Mouse (Mus musculus): ENCODE measurements around the gene Sdhaf1. TPM values are rescaled to one million over a fixed set of nuclear protein-coding genes. Genes with fewer than 3 reads are reported as not detected.

Sdhaf1 gene
- polyA plus RNA-seq, 1 experiment from 2014 or later, result 26.5 TPM

DNA sequence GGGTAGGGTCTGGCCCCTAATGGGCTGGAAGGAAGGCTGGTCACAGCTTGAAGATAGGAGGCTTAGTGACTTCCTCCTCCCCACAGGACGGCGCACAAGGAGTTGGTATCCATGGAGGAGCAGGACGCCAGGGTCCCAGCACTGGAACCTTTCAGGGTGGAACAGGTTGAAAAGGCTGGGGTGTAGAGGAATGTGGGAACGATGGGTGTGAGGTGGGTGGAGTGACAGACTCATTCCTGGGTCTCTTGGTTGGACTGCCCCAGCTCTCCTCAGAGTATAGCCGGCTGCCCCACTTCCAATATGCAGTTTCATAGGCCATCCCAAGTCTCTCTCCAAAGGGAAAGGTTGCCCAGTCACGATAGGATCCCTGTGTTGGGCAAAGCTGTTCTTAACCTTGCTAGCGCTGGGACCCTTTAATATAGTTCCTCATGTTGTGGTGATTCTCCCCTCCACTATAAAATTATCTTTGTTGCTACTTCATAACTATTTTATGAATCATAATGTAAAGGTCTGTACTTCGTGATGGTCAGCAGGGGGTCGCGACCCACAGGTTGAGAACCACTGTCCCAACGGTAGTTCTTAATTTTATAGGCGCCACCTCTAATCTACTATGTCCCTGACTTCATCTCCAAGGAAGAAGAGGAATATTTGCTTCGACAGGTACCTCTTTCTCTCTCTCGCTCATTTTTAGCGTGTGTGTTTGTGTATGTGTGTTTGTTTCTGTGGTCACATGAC is 14.1 kb downstream of the Sdhaf1 start:
- Histone ChIP-seq H3K27ac (ENCODE audit: low read depth, low read length) (no peak overlapping the region), H3K36me3 (ENCODE audit: control insufficient read depth, insufficient read depth, low read length) (peaks cover 6% of the 10 kb centered on the region)
- WGBS, result 68% methylated on average over 15 of the region's 15 CpGs

DNA sequence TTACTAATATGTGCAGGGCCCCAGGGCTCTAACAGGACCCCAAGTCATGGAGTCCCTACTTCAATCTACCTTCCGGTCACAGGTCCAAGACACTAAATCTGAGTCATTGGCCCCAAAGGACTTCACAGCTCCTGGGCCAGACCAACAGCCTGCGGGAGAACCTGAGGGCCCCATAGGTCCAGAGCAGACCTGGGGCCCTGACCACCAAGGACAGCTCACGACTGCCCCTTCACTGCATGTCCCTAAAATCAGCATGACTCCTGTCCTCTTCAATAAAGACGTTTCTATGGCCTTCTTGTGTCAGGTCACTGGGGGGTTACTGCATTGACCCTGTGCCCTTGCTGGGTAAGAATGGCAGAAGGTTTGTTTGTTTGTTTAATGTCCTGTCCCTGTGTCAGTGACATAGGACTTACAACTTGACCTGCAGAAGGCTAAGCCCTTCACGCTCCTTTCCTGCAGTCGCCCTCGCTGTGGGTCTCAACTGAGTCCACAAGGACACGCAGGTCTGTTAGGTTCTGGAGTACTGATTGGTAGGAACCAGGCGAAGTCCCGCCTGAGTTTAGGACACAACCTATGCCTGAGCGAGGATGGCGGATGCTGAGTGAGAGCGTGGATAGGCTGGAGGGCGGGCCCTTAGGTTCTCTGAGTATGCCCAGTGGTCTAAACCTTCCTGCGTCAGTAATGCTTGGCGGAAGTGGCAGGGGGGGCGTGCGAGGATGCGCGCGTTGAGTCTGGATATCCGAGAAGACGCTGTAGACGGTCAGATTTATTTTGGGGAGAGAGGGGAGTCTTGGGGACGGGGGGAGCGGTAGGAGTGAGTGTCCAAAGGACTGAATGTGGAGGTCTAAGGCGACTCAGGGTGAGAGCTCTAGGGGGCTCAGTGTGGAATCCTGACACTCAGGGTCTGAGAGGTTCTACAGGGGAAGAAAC is 15.4 kb downstream of the Sdhaf1 start, which contains the start of gene Alkbh6:
Alkbh6 (plus strand) TSS at position 642 of the 930 bp plus-strand sequence.
- Histone ChIP-seq H3K27ac (ENCODE audit: low read depth, low read length) (peak within 1 kb of the TSS; percentile 49; the same call in 1 of the 2 replicates), H3K4me2 (ENCODE audit: low read depth) (peak within 1 kb of the TSS; percentile 90), H3K4me3 (ENCODE audit: low read depth, low read length) (peak within 1 kb of the TSS; percentile 70), H3K9me3 (ENCODE audit: control insufficient read depth, low read length) (no peaks in the 10 kb centered on the region), H3K4me1 (ENCODE audit: control insufficient read depth, insufficient read depth, low read length) (peaks cover 12% of the 10 kb centered on the region), H3K27me3 (ENCODE audit: control insufficient read depth, insufficient read depth, low read length) (no peaks in the 10 kb centered on the region), H3K9ac (ENCODE audit: low read length) (peak within 1 kb of the TSS; percentile 65), H3K36me3 (ENCODE audit: control insufficient read depth, insufficient read depth, low read length) (peaks cover 12% of the 10 kb centered on the region)
- peak; percentile 99 for ATAC-seq (ENCODE audit: insufficient read depth, low FRiP score, low TSS enrichment)
- whole genome bisulfite sequencing, result 3% methylated on average over 27 of the region's 27 CpGs
- DNase-seq (ENCODE audit: low spot score), result peak; percentile 93

More for the DNA sequence above, 14.1 kb downstream of the Sdhaf1 start:
- DNase-seq (ENCODE audit: low spot score) (no peak), ATAC-seq (ENCODE audit: insufficient read depth, low FRiP score, low TSS enrichment) (no peak)
- Histone ChIP-seq H3K27me3 (ENCODE audit: control insufficient read depth, insufficient read depth, low read length) (no peaks in the 10 kb centered on the region), H3K4me3 (ENCODE audit: low read depth, low read length) (peak overlapping the region; percentile 70), H3K4me1 (ENCODE audit: control insufficient read depth, insufficient read depth, low read length) (peaks cover 13% of the 10 kb centered on the region), H3K9ac (ENCODE audit: low read length) (peak overlapping the region; percentile 65), H3K9me3 (ENCODE audit: control insufficient read depth, low read length) (no peaks in the 10 kb centered on the region), H3K4me2 (ENCODE audit: low read depth) (peak overlapping the region; percentile 90)

- Histone ChIP-seq H3K4me3 (ENCODE audit: low read depth, low read length) (no peak overlapping the region), H3K9me3 (ENCODE audit: control insufficient read depth, low read length) (no peaks in the 10 kb centered on the region), H3K9ac (ENCODE audit: low read length) (no peak overlapping the region), H3K36me3 (ENCODE audit: control insufficient read depth, insufficient read depth, low read length) (peaks cover 28% of the 10 kb centered on the region), H3K27me3 (ENCODE audit: control insufficient read depth, insufficient read depth, low read length) (no peaks in the 10 kb centered on the region), H3K4me2 (ENCODE audit: low read depth) (no peak overlapping the region), H3K4me1 (ENCODE audit: control insufficient read depth, insufficient read depth, low read length) (peaks cover 12% of the 10 kb centered on the region), H3K27ac (ENCODE audit: low read depth, low read length) (no peak overlapping the region)
- WGBS, result 89% methylated on average over 16 of the region's 16 CpGs
- DNase-seq (ENCODE audit: low spot score) (no peak), ATAC-seq (ENCODE audit: insufficient read depth, low FRiP score, low TSS enrichment) (no peak)
Measured at GRCm38 (mm10) chr7:30306083-30306779, 17.5 kb downstream of the Sdhaf1 start.

GRCm38 (mm10) chr7:30300914-30301313 is 22.8 kb downstream of the Sdhaf1 start:
- Histone ChIP-seq H3K9ac (ENCODE audit: low read length) (no peak overlapping the region), H3K4me3 (ENCODE audit: low read depth, low read length) (no peak overlapping the region), H3K9me3 (ENCODE audit: control insufficient read depth, low read length) (no peaks in the 10 kb centered on the region), H3K4me1 (ENCODE audit: control insufficient read depth, insufficient read depth, low read length) (no peaks in the 10 kb centered on the region), H3K4me2 (ENCODE audit: low read depth) (no peak overlapping the region), H3K27ac (ENCODE audit: low read depth, low read length) (no peak overlapping the region), H3K36me3 (ENCODE audit: control insufficient read depth, insufficient read depth, low read length) (peaks cover 40% of the 10 kb centered on the region), H3K27me3 (ENCODE audit: control insufficient read depth, insufficient read depth, low read length) (no peaks in the 10 kb centered on the region)
- ATAC-seq (ENCODE audit: insufficient read depth, low FRiP score, low TSS enrichment), result no peak; the same call in 1 of the 2 replicates
- no peak for DNase-seq (ENCODE audit: low spot score)
- 52% methylated on average over 3 of the region's 3 CpGs for WGBS

DNA sequence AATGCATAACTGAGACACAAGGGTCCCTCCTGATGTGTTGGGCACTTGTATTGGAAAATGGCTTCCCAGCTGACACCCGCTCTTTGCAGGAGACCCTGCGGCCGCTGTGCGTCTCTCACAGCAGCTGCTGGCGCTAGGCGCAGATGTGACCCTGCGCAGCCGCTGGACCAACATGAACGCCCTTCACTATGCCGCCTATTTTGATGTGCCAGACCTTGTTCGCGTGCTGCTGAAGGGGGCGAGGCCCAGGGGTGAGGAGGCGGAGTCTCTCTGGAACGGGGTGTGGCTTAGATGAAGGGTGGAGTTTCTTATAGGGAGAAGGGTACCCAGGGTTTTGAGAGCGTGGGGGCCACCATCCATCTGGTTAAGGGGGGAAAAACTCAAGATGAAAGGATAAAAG is 26.4 kb downstream of the Sdhaf1 start:
- Histone ChIP-seq H3K4me2 (ENCODE audit: low read depth) (no peak overlapping the region), H3K4me1 (ENCODE audit: control insufficient read depth, insufficient read depth, low read length) (peaks cover 4% of the 10 kb centered on the region; the same call in 1 of the 2 replicates), H3K9me3 (ENCODE audit: control insufficient read depth, low read length) (no peaks in the 10 kb centered on the region), H3K36me3 (ENCODE audit: control insufficient read depth, insufficient read depth, low read length) (peaks cover 23% of the 10 kb centered on the region), H3K4me3 (ENCODE audit: low read depth, low read length) (no peak overlapping the region), H3K27ac (ENCODE audit: low read depth, low read length) (no peak overlapping the region), H3K27me3 (ENCODE audit: control insufficient read depth, insufficient read depth, low read length) (no peaks in the 10 kb centered on the region), H3K9ac (ENCODE audit: low read length) (no peak overlapping the region)
- 87% methylated on average over 16 of the region's 16 CpGs for WGBS
- DNase-seq (ENCODE audit: low spot score) (no peak), ATAC-seq (ENCODE audit: insufficient read depth, low FRiP score, low TSS enrichment) (no peak)

GRCm38 (mm10) chr7:30296816-30297215 is 26.9 kb downstream of the Sdhaf1 start:
- Histone ChIP-seq H3K27me3 (ENCODE audit: control insufficient read depth, insufficient read depth, low read length) (no peaks in the 10 kb centered on the region), H3K36me3 (ENCODE audit: control insufficient read depth, insufficient read depth, low read length) (peaks cover 19% of the 10 kb centered on the region), H3K9ac (ENCODE audit: low read length) (no peak overlapping the region), H3K4me3 (ENCODE audit: low read depth, low read length) (no peak overlapping the region), H3K27ac (ENCODE audit: low read depth, low read length) (no peak overlapping the region), H3K9me3 (ENCODE audit: control insufficient read depth, low read length) (no peaks in the 10 kb centered on the region), H3K4me2 (ENCODE audit: low read depth) (no peak overlapping the region), H3K4me1 (ENCODE audit: control insufficient read depth, insufficient read depth, low read length) (peaks cover 6% of the 10 kb centered on the region; the same call in 1 of the 2 replicates)
- WGBS, result 92% methylated on average over 15 of the region's 15 CpGs
- DNase-seq (ENCODE audit: low spot score) (no peak), ATAC-seq (ENCODE audit: insufficient read depth, low FRiP score, low TSS enrichment) (no peak)

- H3K4me2 ChIP-seq (ENCODE audit: low read depth), result no peak overlapping the region
- no peaks in the 10 kb centered on the region for H3K9me3 ChIP-seq (ENCODE audit: control insufficient read depth, low read length)
- H3K4me3 ChIP-seq (ENCODE audit: low read depth, low read length), result no peak overlapping the region
- DNase-seq (ENCODE audit: low spot score) (no peak), ATAC-seq (ENCODE audit: insufficient read depth, low FRiP score, low TSS enrichment) (no peak)
- H3K9ac ChIP-seq (ENCODE audit: low read length), result no peak overlapping the region
- H3K36me3 ChIP-seq (ENCODE audit: control insufficient read depth, insufficient read depth, low read length), result peaks cover 14% of the 10 kb centered on the region
- H3K27ac ChIP-seq (ENCODE audit: low read depth, low read length), result no peak overlapping the region
- 75% methylated on average over 10 of the region's 10 CpGs for WGBS
- no peaks in the 10 kb centered on the region for H3K27me3 ChIP-seq (ENCODE audit: control insufficient read depth, insufficient read depth, low read length)
- peaks cover 6% of the 10 kb centered on the region; the same call in 1 of the 2 replicates for H3K4me1 ChIP-seq (ENCODE audit: control insufficient read depth, insufficient read depth, low read length)
Measured at GRCm38 (mm10) chr7:30295103-30295502, 28.6 kb downstream of the Sdhaf1 start.

GRCm38 (mm10) chr7:30294296-30294695 is 29.4 kb downstream of the Sdhaf1 start:
- Histone ChIP-seq H3K4me1 (ENCODE audit: control insufficient read depth, insufficient read depth, low read length) (peaks cover 6% of the 10 kb centered on the region; the same call in 1 of the 2 replicates), H3K27me3 (ENCODE audit: control insufficient read depth, insufficient read depth, low read length) (no peaks in the 10 kb centered on the region), H3K9me3 (ENCODE audit: control insufficient read depth, low read length) (no peaks in the 10 kb centered on the region), H3K9ac (ENCODE audit: low read length) (no peak overlapping the region), H3K27ac (ENCODE audit: low read depth, low read length) (no peak overlapping the region), H3K4me3 (ENCODE audit: low read depth, low read length) (no peak overlapping the region), H3K4me2 (ENCODE audit: low read depth) (no peak overlapping the region), H3K36me3 (ENCODE audit: control insufficient read depth, insufficient read depth, low read length) (peaks cover 14% of the 10 kb centered on the region)
- WGBS, result 92% methylated on average over 5 of the region's 5 CpGs
- ATAC-seq (ENCODE audit: insufficient read depth, low FRiP score, low TSS enrichment) (no peak), DNase-seq (ENCODE audit: low spot score) (no peak)

Measured in neural tube, embryonic 11.5 days (tissue).